Mouse (Mus musculus) liver, postnatal 0 days (tissue): ENCODE measurements around the gene Cenpi.

Experiments
- CTCF ChIP-seq: sonication (generic); IDR thresholded peaks from 2 replicates; pipeline ENCODE4 v1.5.1; 2016; ENCODE audit warnings: antibody characterized with exemption, low read depth
- EP300 ChIP-seq: IDR thresholded peaks from 2 replicates; pipeline ENCODE4 v1.6.1; 2016; ENCODE audit warnings: antibody characterized with exemption, low read depth, mild to moderate bottlenecking

DNA sequence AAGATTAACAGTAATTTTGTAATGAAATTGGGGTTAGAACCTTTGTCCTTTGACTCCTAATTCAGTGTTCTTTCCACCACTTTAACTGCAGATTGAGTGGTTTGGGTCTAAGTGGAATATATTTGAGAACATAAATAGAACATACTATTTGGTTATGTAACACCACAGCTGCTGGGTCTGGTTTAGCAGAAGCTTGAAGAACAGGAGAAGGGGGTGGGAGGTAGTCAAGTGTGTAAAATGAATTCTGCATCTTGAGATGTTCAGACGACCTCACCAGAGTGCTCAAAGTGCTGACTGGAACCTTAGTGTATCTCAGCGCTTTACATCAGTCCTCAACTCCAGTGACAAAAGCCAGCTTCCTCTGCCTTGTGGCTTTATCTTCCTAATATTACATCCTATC, 91.1 kb downstream of the Cenpi start:
- TF ChIP-seq EP300 (no peak), CTCF (no peak)
